Mouse (Mus musculus): Measurements from ENCODE around the gene Midn. TPM values are rescaled to one million over a fixed set of nuclear protein-coding genes. Genes with fewer than 3 reads are reported as not detected.

Midn gene
- polyA plus RNA-seq, 1 experiment: 67.4 TPM

- H3K9me3 ChIP-seq (replicated peaks; ENCODE audit: control insufficient read depth, insufficient read depth, low read length, poor library complexity, severe bottlenecking): no peaks in the 10 kb centered on the region
- H3K27me3 ChIP-seq (ENCODE audit: control insufficient read depth, insufficient read depth, low read length, poor library complexity, severe bottlenecking): no peaks in the 10 kb centered on the region
- TF ChIP-seq EP300 (IDR thresholded peaks at IDR 0.05; ENCODE audit: insufficient read depth, low read depth, low read length) (0 out of 2 replicates have a peak, but pooled peaks have one; percentile 3), POLR2A (IDR thresholded peaks at IDR 0.05; ENCODE audit: insufficient read depth, low read length) (no peak)
- peak overlapping the region; percentile 88 for H3K9ac ChIP-seq (ENCODE audit: low read depth, poor library complexity, severe bottlenecking)
- H3K36me3 ChIP-seq (ENCODE audit: control insufficient read depth, insufficient read depth, low read length, poor library complexity, severe bottlenecking): peaks cover 17% of the 10 kb centered on the region
- 0 out of 2 replicates have a peak overlapping the region, but pooled peaks have one; percentile 15 for H3K27ac ChIP-seq (ENCODE audit: insufficient read depth, low read length)
- peak overlapping the region; percentile 91 for H3K4me3 ChIP-seq (ENCODE audit: low read depth, low read length)
- no peaks in the 10 kb centered on the region for H3K4me1 ChIP-seq (ENCODE audit: control insufficient read depth, insufficient read depth, low read length)
These were observed 5.5 kb upstream of the Midn start for GRCm38 (mm10) chr10:80142530-80142925.

- Histone ChIP-seq H3K36me3 (ENCODE audit: control insufficient read depth, insufficient read depth, low read length, poor library complexity, severe bottlenecking) (peaks cover 17% of the 10 kb centered on the region), H3K27ac (ENCODE audit: insufficient read depth, low read length) (no peak overlapping the region), H3K9me3 (replicated peaks; ENCODE audit: control insufficient read depth, insufficient read depth, low read length, poor library complexity, severe bottlenecking) (no peaks in the 10 kb centered on the region), H3K4me3 (ENCODE audit: low read depth, low read length) (no peak overlapping the region), H3K9ac (ENCODE audit: low read depth, poor library complexity, severe bottlenecking) (no peak overlapping the region), H3K4me1 (ENCODE audit: control insufficient read depth, insufficient read depth, low read length) (no peaks in the 10 kb centered on the region), H3K27me3 (ENCODE audit: control insufficient read depth, insufficient read depth, low read length, poor library complexity, severe bottlenecking) (no peaks in the 10 kb centered on the region)
- TF ChIP-seq CTCF (IDR thresholded peaks at IDR 0.05; ENCODE audit: low read depth, low read length): no peak
- no peak for TF ChIP-seq EP300 (IDR thresholded peaks at IDR 0.05; ENCODE audit: insufficient read depth, low read depth, low read length)
- no peak for TF ChIP-seq POLR2A (IDR thresholded peaks at IDR 0.05; ENCODE audit: insufficient read depth, low read length)
These were observed 4.4 kb upstream of the Midn start for GRCm38 (mm10) chr10:80143664-80144063.

GRCm38 (mm10) chr10:80144159-80144558, 3.9 kb upstream of the Midn start:
- no peaks in the 10 kb centered on the region for H3K9me3 ChIP-seq (replicated peaks; ENCODE audit: control insufficient read depth, insufficient read depth, low read length, poor library complexity, severe bottlenecking)
- peaks cover 17% of the 10 kb centered on the region for H3K36me3 ChIP-seq (ENCODE audit: control insufficient read depth, insufficient read depth, low read length, poor library complexity, severe bottlenecking)
- no peak overlapping the region for H3K9ac ChIP-seq (ENCODE audit: low read depth, poor library complexity, severe bottlenecking)
- H3K27me3 ChIP-seq (ENCODE audit: control insufficient read depth, insufficient read depth, low read length, poor library complexity, severe bottlenecking): no peaks in the 10 kb centered on the region
- no peaks in the 10 kb centered on the region for H3K4me1 ChIP-seq (ENCODE audit: control insufficient read depth, insufficient read depth, low read length)
- TF ChIP-seq POLR2A (IDR thresholded peaks at IDR 0.05; ENCODE audit: insufficient read depth, low read length) (no peak), EP300 (IDR thresholded peaks at IDR 0.05; ENCODE audit: insufficient read depth, low read depth, low read length) (no peak), CTCF (IDR thresholded peaks at IDR 0.05; ENCODE audit: low read depth, low read length) (no peak)
- H3K27ac ChIP-seq (ENCODE audit: insufficient read depth, low read length): no peak overlapping the region; the same call in 1 of the 2 replicates
- no peak overlapping the region for H3K4me3 ChIP-seq (ENCODE audit: low read depth, low read length)

GRCm38 (mm10) chr10:80144864-80145838, 2.9 kb upstream of the Midn start:
- no peak overlapping the region for H3K9ac ChIP-seq (ENCODE audit: low read depth, poor library complexity, severe bottlenecking)
- no peak overlapping the region for H3K4me3 ChIP-seq (ENCODE audit: low read depth, low read length)
- H3K4me1 ChIP-seq (ENCODE audit: control insufficient read depth, insufficient read depth, low read length): no peaks in the 10 kb centered on the region
- no peaks in the 10 kb centered on the region for H3K9me3 ChIP-seq (replicated peaks; ENCODE audit: control insufficient read depth, insufficient read depth, low read length, poor library complexity, severe bottlenecking)
- H3K27me3 ChIP-seq (ENCODE audit: control insufficient read depth, insufficient read depth, low read length, poor library complexity, severe bottlenecking): no peaks in the 10 kb centered on the region
- TF ChIP-seq POLR2A (IDR thresholded peaks at IDR 0.05; ENCODE audit: insufficient read depth, low read length) (no peak), EP300 (IDR thresholded peaks at IDR 0.05; ENCODE audit: insufficient read depth, low read depth, low read length) (0 out of 2 replicates have a peak, but pooled peaks have one; percentile 8), CTCF (IDR thresholded peaks at IDR 0.05; ENCODE audit: low read depth, low read length) (peak; percentile 81)
- peaks cover 17% of the 10 kb centered on the region for H3K36me3 ChIP-seq (ENCODE audit: control insufficient read depth, insufficient read depth, low read length, poor library complexity, severe bottlenecking)
- H3K27ac ChIP-seq (ENCODE audit: insufficient read depth, low read length): no peak overlapping the region

- TF ChIP-seq POLR2A (IDR thresholded peaks at IDR 0.05; ENCODE audit: insufficient read depth, low read length): no peak
- TF ChIP-seq EP300 (IDR thresholded peaks at IDR 0.05; ENCODE audit: insufficient read depth, low read depth, low read length): no peak
- no peak for TF ChIP-seq CTCF (IDR thresholded peaks at IDR 0.05; ENCODE audit: low read depth, low read length)
- Histone ChIP-seq H3K9me3 (replicated peaks; ENCODE audit: control insufficient read depth, insufficient read depth, low read length, poor library complexity, severe bottlenecking) (no peaks in the 10 kb centered on the region), H3K9ac (ENCODE audit: low read depth, poor library complexity, severe bottlenecking) (no peak overlapping the region), H3K27me3 (ENCODE audit: control insufficient read depth, insufficient read depth, low read length, poor library complexity, severe bottlenecking) (no peaks in the 10 kb centered on the region), H3K4me1 (ENCODE audit: control insufficient read depth, insufficient read depth, low read length) (no peaks in the 10 kb centered on the region), H3K36me3 (ENCODE audit: control insufficient read depth, insufficient read depth, low read length, poor library complexity, severe bottlenecking) (peaks cover 17% of the 10 kb centered on the region), H3K27ac (ENCODE audit: insufficient read depth, low read length) (no peak overlapping the region), H3K4me3 (ENCODE audit: low read depth, low read length) (no peak overlapping the region)
These were observed 2.2 kb upstream of the Midn start for GRCm38 (mm10) chr10:80145896-80146295.

GRCm38 (mm10) chr10:80146568-80147011, 1.5 kb upstream of the Midn start:
- Histone ChIP-seq H3K4me3 (ENCODE audit: low read depth, low read length) (no peak overlapping the region), H3K36me3 (ENCODE audit: control insufficient read depth, insufficient read depth, low read length, poor library complexity, severe bottlenecking) (peaks cover 17% of the 10 kb centered on the region)

More at GRCm38 (mm10) chr10:80146568-80147011, 1.5 kb upstream of the Midn start:
- no peaks in the 10 kb centered on the region for H3K27me3 ChIP-seq (ENCODE audit: control insufficient read depth, insufficient read depth, low read length, poor library complexity, severe bottlenecking)
- H3K4me1 ChIP-seq (ENCODE audit: control insufficient read depth, insufficient read depth, low read length): no peaks in the 10 kb centered on the region
- TF ChIP-seq POLR2A (IDR thresholded peaks at IDR 0.05; ENCODE audit: insufficient read depth, low read length) (no peak), CTCF (IDR thresholded peaks at IDR 0.05; ENCODE audit: low read depth, low read length) (no peak), EP300 (IDR thresholded peaks at IDR 0.05; ENCODE audit: insufficient read depth, low read depth, low read length) (no peak)
- H3K9ac ChIP-seq (ENCODE audit: low read depth, poor library complexity, severe bottlenecking): no peak overlapping the region
- peak overlapping the region; percentile 25 for H3K27ac ChIP-seq (ENCODE audit: insufficient read depth, low read length)
- no peaks in the 10 kb centered on the region for H3K9me3 ChIP-seq (replicated peaks; ENCODE audit: control insufficient read depth, insufficient read depth, low read length, poor library complexity, severe bottlenecking)
